Mouse (Mus musculus): ENCODE results near the gene Eml6. TPM values are rescaled to one million over a fixed set of nuclear protein-coding genes. Genes with fewer than 3 reads are reported as not detected.

The Eml6 gene
- polyA plus RNA-seq, 1 experiment: 1.1 TPM

DNA sequence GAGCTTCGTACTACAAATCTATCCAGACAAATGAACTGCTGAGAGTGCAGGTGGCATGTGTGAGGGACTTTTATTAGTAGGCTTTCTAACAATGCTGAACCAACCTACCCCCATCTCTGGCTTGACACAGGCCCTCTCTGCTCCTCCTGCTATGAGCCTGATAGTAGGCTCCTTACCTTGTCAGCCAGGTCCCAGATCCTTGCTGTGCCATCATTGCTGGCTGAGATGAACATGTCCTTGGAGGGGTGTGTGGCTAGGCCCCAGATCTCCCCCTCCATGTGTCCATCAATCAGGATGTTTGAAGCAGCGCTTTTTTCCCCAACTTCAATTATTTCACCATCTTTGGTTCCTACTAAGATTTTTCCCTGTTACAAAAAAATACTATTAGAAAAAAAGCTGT, 274.8 kb downstream of the Eml6 start:
- DNase-seq: no peak
- Histone ChIP-seq H3K4me3 (ENCODE audit: control insufficient read depth, insufficient read depth, low read length) (no peak overlapping the region), H3K27ac (ENCODE audit: control insufficient read depth, insufficient read depth, low read length) (no peak overlapping the region), H3K4me1 (replicated peaks; ENCODE audit: control insufficient read depth, insufficient read depth, low read length) (no peaks in the 10 kb centered on the region), H3K27me3 (ENCODE audit: control insufficient read depth, insufficient read depth, low read length) (no peaks in the 10 kb centered on the region), H3K36me3 (ENCODE audit: control insufficient read depth, insufficient read depth, low read length) (no peaks in the 10 kb centered on the region)
- 96% methylated on average over 2 of the region's 2 CpGs for WGBS
- TF ChIP-seq CTCF (IDR thresholded peaks at IDR 0.05; ENCODE audit: borderline replicate concordance, control insufficient read depth, extremely low read depth, insufficient read depth, low read length, poor library complexity) (no peak), POLR2A (IDR thresholded peaks at IDR 0.05; ENCODE audit: control insufficient read depth, extremely low read depth, insufficient read depth, low read length, poor library complexity) (no peak)

DNA sequence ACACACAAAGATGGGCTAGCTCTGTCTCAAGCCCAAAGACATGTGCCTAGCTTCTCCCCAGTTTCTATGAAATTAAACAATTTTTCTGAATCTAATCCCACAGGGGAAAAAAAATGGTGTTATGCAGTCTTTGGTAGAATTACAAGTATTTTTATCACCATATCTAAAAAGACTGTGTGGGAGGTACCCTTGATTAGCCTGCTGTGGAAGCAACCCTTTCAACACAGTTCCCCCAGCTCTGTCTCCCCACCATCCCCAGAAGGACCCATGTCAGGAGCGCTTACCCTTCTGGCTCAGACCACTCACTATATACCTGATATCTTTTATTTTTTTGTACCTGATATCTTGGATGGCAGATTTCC, 276.4 kb downstream of the Eml6 start:
- 100% methylated on average over 1 of the region's 1 CpGs for WGBS
- no peaks in the 10 kb centered on the region for H3K27me3 ChIP-seq (ENCODE audit: control insufficient read depth, insufficient read depth, low read length)
- no peaks in the 10 kb centered on the region for H3K4me1 ChIP-seq (replicated peaks; ENCODE audit: control insufficient read depth, insufficient read depth, low read length)
- no peak overlapping the region for H3K4me3 ChIP-seq (ENCODE audit: control insufficient read depth, insufficient read depth, low read length)
- DNase-seq: no peak
- TF ChIP-seq POLR2A (IDR thresholded peaks at IDR 0.05; ENCODE audit: control insufficient read depth, extremely low read depth, insufficient read depth, low read length, poor library complexity) (no peak), CTCF (IDR thresholded peaks at IDR 0.05; ENCODE audit: borderline replicate concordance, control insufficient read depth, extremely low read depth, insufficient read depth, low read length, poor library complexity) (no peak)
- H3K27ac ChIP-seq (ENCODE audit: control insufficient read depth, insufficient read depth, low read length): no peak overlapping the region
- H3K36me3 ChIP-seq (ENCODE audit: control insufficient read depth, insufficient read depth, low read length): no peaks in the 10 kb centered on the region

DNA sequence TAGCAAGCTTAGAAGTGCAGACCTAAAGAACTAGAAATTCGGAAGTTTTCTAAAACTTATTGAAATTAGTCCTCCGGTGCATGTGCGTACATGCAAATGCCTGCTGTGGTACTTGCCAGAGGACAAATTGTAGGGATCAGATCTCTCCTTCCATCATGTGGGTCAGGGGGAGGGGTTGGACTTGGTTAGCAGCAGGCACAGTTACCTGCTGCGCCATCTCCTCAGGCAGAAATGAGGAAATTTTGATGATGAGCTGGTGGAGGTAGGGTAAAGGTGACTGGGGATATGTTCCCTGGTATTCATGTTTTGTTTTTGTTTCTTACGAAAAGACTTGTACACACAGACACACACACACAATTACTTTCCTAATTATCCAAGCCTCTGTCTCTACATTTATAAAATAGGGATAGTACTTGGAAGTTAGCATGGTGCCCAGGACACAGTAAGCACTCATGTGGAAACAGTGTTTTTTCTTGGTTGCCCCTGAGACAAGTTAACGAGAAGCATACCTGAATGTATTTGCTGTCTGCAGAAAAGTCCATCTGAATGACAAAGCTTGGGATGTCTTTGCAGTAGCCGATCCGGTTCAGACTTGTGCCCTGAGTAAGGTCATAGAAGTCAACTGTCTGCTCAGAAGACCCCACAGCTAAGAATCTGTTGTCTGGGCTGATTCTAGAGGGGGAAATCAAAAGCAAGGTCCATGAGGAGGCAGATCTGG, 276.9 kb downstream of the Eml6 start:
- Histone ChIP-seq H3K4me3 (ENCODE audit: control insufficient read depth, insufficient read depth, low read length) (no peak overlapping the region), H3K27ac (ENCODE audit: control insufficient read depth, insufficient read depth, low read length) (no peak overlapping the region), H3K4me1 (replicated peaks; ENCODE audit: control insufficient read depth, insufficient read depth, low read length) (no peaks in the 10 kb centered on the region), H3K27me3 (ENCODE audit: control insufficient read depth, insufficient read depth, low read length) (no peaks in the 10 kb centered on the region), H3K36me3 (ENCODE audit: control insufficient read depth, insufficient read depth, low read length) (no peaks in the 10 kb centered on the region)
- 97% methylated on average over 8 of the region's 8 CpGs for WGBS
- TF ChIP-seq CTCF (IDR thresholded peaks at IDR 0.05; ENCODE audit: borderline replicate concordance, control insufficient read depth, extremely low read depth, insufficient read depth, low read length, poor library complexity) (no peak), POLR2A (IDR thresholded peaks at IDR 0.05; ENCODE audit: control insufficient read depth, extremely low read depth, insufficient read depth, low read length, poor library complexity) (no peak)
- DNase-seq: no peak

DNA sequence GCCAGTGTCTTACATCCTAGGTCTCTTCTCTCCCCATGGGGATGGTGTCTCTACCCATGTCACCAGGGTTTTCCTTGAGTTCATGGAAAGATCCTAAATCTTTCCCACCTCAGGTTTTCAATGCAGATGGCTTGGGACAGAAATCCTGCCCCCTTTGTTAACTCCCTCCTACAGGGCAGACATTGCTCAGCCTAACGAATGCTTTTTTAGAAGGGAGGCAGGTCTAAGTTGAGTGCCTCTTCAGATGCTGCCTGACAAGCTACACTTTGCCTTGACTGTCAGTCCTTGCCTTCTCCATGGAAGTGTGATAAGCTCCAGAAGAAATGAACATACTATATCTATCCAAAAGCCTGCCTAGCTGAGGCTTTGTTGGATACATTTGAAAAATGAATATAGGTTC, 278.0 kb downstream of the Eml6 start:
- TF ChIP-seq CTCF (IDR thresholded peaks at IDR 0.05; ENCODE audit: borderline replicate concordance, control insufficient read depth, extremely low read depth, insufficient read depth, low read length, poor library complexity) (no peak), POLR2A (IDR thresholded peaks at IDR 0.05; ENCODE audit: control insufficient read depth, extremely low read depth, insufficient read depth, low read length, poor library complexity) (no peak)

DNA sequence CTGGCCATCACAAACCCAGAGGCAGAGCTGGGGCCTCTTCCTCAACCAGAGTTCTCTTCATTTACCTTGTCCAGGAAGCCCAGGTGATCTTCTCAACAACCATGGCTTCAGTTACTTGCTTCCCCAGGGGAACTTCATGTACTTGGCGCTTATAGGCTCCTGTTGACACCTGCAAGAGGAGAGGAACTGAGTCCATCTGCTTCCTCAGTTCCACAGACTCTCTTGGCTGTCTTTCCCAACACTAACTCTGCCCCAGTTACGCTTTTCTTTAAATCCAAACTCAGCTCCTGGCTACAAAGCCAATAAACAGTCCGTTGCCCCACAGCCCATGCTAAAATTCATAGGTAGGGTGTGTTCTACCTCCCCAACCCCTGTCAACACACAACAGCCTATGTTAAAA, 278.5 kb downstream of the Eml6 start:
- Histone ChIP-seq H3K27ac (ENCODE audit: control insufficient read depth, insufficient read depth, low read length) (no peak overlapping the region), H3K27me3 (ENCODE audit: control insufficient read depth, insufficient read depth, low read length) (no peaks in the 10 kb centered on the region), H3K4me1 (replicated peaks; ENCODE audit: control insufficient read depth, insufficient read depth, low read length) (no peaks in the 10 kb centered on the region), H3K4me3 (ENCODE audit: control insufficient read depth, insufficient read depth, low read length) (no peak overlapping the region), H3K36me3 (ENCODE audit: control insufficient read depth, insufficient read depth, low read length) (no peaks in the 10 kb centered on the region)
- TF ChIP-seq CTCF (IDR thresholded peaks at IDR 0.05; ENCODE audit: borderline replicate concordance, control insufficient read depth, extremely low read depth, insufficient read depth, low read length, poor library complexity) (no peak), POLR2A (IDR thresholded peaks at IDR 0.05; ENCODE audit: control insufficient read depth, extremely low read depth, insufficient read depth, low read length, poor library complexity) (no peak)
- no peak for DNase-seq
- WGBS: 96% methylated on average over 3 of the region's 3 CpGs

More for the DNA sequence above, 278.0 kb downstream of the Eml6 start:
- whole genome bisulfite sequencing: 100% methylated on average over 1 of the region's 1 CpGs
- no peak overlapping the region for H3K27ac ChIP-seq (ENCODE audit: control insufficient read depth, insufficient read depth, low read length)
- DNase-seq: no peak
- H3K4me1 ChIP-seq (replicated peaks; ENCODE audit: control insufficient read depth, insufficient read depth, low read length): no peaks in the 10 kb centered on the region
- H3K27me3 ChIP-seq (ENCODE audit: control insufficient read depth, insufficient read depth, low read length): no peaks in the 10 kb centered on the region
- H3K4me3 ChIP-seq (ENCODE audit: control insufficient read depth, insufficient read depth, low read length): no peak overlapping the region
- H3K36me3 ChIP-seq (ENCODE audit: control insufficient read depth, insufficient read depth, low read length): no peaks in the 10 kb centered on the region

DNA sequence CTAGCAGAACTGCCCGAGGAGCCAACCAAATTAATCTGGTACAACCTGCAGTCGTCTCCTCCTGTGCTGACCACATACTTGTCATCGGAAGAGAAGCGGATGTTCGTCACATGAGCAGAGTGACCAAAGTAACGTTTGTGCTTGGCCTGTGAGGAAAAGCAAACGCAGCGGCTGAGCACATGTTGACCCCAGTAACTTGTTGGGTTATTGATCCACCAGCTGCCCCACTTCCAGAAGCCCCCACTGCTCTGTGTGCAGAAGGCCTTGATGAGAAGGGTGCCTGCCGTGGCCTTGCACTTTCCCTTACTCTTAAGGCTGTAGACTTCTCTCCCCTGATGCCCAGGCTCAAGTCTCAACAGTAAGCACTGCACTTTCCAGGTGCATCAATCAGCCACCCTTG, 279.6 kb downstream of the Eml6 start:
- Histone ChIP-seq H3K4me1 (replicated peaks; ENCODE audit: control insufficient read depth, insufficient read depth, low read length) (no peaks in the 10 kb centered on the region), H3K36me3 (ENCODE audit: control insufficient read depth, insufficient read depth, low read length) (peaks cover 7% of the 10 kb centered on the region), H3K27ac (ENCODE audit: control insufficient read depth, insufficient read depth, low read length) (no peak overlapping the region), H3K4me3 (ENCODE audit: control insufficient read depth, insufficient read depth, low read length) (no peak overlapping the region), H3K27me3 (ENCODE audit: control insufficient read depth, insufficient read depth, low read length) (no peaks in the 10 kb centered on the region)
- 98% methylated on average over 9 of the region's 9 CpGs for WGBS
- DNase-seq: no peak
- TF ChIP-seq CTCF (IDR thresholded peaks at IDR 0.05; ENCODE audit: borderline replicate concordance, control insufficient read depth, extremely low read depth, insufficient read depth, low read length, poor library complexity) (no peak), POLR2A (IDR thresholded peaks at IDR 0.05; ENCODE audit: control insufficient read depth, extremely low read depth, insufficient read depth, low read length, poor library complexity) (no peak)

DNA sequence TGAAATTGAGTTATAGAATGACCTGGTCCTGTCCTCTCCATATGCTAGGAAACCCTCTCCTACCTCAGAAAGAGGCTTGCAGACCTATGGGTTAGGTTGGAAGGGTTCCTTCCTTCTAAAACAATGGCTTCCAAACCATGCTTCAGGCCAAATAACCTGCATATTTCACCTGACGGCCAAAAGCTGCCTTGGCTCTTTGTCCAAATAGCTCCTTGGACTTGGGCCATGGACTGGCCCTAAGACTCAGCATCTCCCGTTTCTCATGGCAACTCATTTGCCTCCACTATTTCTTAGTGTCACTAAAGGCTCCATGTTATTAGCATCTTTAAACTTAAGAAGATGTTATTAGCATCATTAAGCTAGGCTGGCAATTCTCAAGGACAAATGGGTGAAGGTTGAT, 280.3 kb downstream of the Eml6 start:
- no peak for TF ChIP-seq CTCF (IDR thresholded peaks at IDR 0.05; ENCODE audit: borderline replicate concordance, control insufficient read depth, extremely low read depth, insufficient read depth, low read length, poor library complexity)
- no peak for TF ChIP-seq POLR2A (IDR thresholded peaks at IDR 0.05; ENCODE audit: control insufficient read depth, extremely low read depth, insufficient read depth, low read length, poor library complexity)
- WGBS: 94% methylated on average over 2 of the region's 2 CpGs
- Histone ChIP-seq H3K27me3 (ENCODE audit: control insufficient read depth, insufficient read depth, low read length) (no peaks in the 10 kb centered on the region), H3K27ac (ENCODE audit: control insufficient read depth, insufficient read depth, low read length) (no peak overlapping the region), H3K4me3 (ENCODE audit: control insufficient read depth, insufficient read depth, low read length) (no peak overlapping the region), H3K4me1 (replicated peaks; ENCODE audit: control insufficient read depth, insufficient read depth, low read length) (no peaks in the 10 kb centered on the region), H3K36me3 (ENCODE audit: control insufficient read depth, insufficient read depth, low read length) (peaks cover 7% of the 10 kb centered on the region)
- DNase-seq: no peak
